ENCODE assay signal across 13 mouse cellular contexts in the genomic region with DNA sequence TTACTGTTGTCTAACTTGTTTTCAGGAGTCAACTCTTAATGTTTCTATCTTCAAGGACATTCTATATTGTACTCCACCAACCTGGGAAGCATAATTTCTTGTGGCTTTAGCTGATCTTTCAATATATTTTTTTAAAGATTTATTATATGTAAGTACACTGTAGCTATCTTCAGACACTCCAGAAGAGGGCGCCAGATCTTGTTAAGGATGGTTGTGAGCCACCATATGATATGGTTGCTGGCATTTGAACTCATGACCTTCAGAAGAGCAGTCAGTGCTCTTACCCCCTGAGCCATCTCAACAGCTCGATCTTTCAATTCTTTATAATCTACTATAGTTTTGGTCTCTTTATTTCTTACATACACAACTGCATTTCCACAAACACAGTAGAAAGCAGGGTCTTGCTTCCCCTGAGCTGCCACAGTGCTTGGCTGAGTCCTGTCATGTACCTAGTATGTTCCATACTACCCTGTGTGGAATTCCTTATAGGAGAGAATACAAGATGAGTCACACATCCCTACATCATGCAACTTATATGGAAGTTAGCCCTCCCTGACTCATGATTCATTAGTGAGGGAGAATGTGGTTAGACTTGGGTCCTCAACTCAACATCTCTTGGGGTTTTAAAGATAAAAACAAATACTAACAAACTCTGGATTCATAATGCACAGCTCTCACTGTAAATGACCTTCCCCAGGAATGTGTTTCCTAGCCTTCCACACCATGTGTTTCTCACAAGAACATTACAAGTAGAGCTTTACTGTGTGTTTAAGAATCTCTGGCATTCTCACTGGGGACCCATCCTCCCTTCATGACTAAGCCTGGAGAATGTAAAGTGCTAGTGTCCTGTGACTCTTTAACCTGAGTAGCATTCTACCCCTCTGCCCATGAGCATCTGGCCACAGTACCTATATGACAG. TPM values are rescaled to one million over a fixed set of nuclear protein-coding genes. Genes with fewer than 3 reads are reported as not detected.
DNase-seq lines count a peak whose midpoint lies in the region; ATAC-seq and TF ChIP-seq lines count a peak whose summit lies in the region.
"Had no signal": no experiment of that assay in that cellular context is flagged by ENCODE, and none has a peak within 500 bp of the region (broad histone marks: within the 10 kb centered on the region; RNA-seq: fewer than 3 reads in every experiment).

No protein-coding gene starts in this region.

- DNase-seq in adrenal gland, postnatal 36 days, result peak; percentile 6 to 17
- no peak for DNase-seq in adrenal gland, adult 8-10 months
- DNase-seq in midbrain, postnatal 0 days (ENCODE audit: low spot score), result no peak
- DNase-seq in midbrain, embryonic 14.5 days, result no peak
- DNase-seq in kidney, postnatal 14 days, result peak; percentile 9
- peak; percentile 28 for DNase-seq in thymus, postnatal 25 days
- no peak for DNase-seq in MN1 (ENCODE audit: low spot score)
- DNase-seq in adrenal gland, adult 18-20 months (ENCODE audit: low spot score in 2 of 2), result no peak
- DNase-seq: embryo, embryonic 11 days; heart, postnatal 10 days; layer of hippocampus, adult 9-11 months had no signal

- H3K9me3 ChIP-seq in midbrain, postnatal 0 days (ENCODE audit: low read length), result no peaks in the 10 kb centered on the region
- no peaks in the 10 kb centered on the region for H3K9me3 ChIP-seq in midbrain, embryonic 14.5 days (ENCODE audit: control insufficient read depth, low read length)
- H3K9me3 ChIP-seq: liver, embryonic 15.5 days had no signal

- no peak overlapping the region for H3K4me3 ChIP-seq in midbrain, postnatal 0 days (ENCODE audit: low read depth, low read length)
- H3K4me3 ChIP-seq in midbrain, embryonic 14.5 days (replicated peaks; ENCODE audit: low read depth, low read length), result no peak overlapping the region
- H3K4me3 ChIP-seq: liver, embryonic 15.5 days; myocyte had no signal

- no peaks in the 10 kb centered on the region for H3K4me1 ChIP-seq in midbrain, postnatal 0 days (ENCODE audit: insufficient read depth, low read length)
- H3K4me1 ChIP-seq in midbrain, embryonic 14.5 days (ENCODE audit: control insufficient read depth, insufficient read depth, low read length), result no peaks in the 10 kb centered on the region
- H3K4me1 ChIP-seq: liver, embryonic 15.5 days had no signal

- H3K4me2 ChIP-seq in midbrain, postnatal 0 days (ENCODE audit: low read depth, low read length, poor library complexity, severe bottlenecking), result no peak overlapping the region
- H3K4me2 ChIP-seq in midbrain, embryonic 14.5 days (ENCODE audit: low read length), result no peak overlapping the region
- H3K4me2 ChIP-seq: liver, embryonic 15.5 days had no signal

- H3K27ac ChIP-seq in midbrain, postnatal 0 days (ENCODE audit: low read depth, low read length), result no peak overlapping the region
- H3K27ac ChIP-seq in midbrain, embryonic 14.5 days (replicated peaks; ENCODE audit: low read depth, low read length), result no peak overlapping the region
- H3K27ac ChIP-seq: liver, embryonic 15.5 days had no signal

- TF ChIP-seq CTCF in midbrain, postnatal 0 days (IDR thresholded peaks at IDR 0.05), result peak; percentile 40; the same call in 1 of the 2 replicates

- no peak overlapping the region for H3K9ac ChIP-seq in midbrain, postnatal 0 days (replicated peaks; ENCODE audit: low read length, poor library complexity, severe bottlenecking)
- no peak overlapping the region for H3K9ac ChIP-seq in midbrain, embryonic 14.5 days (replicated peaks; ENCODE audit: low read length)
- H3K9ac ChIP-seq: liver, embryonic 15.5 days had no signal

- no peaks in the 10 kb centered on the region for H3K27me3 ChIP-seq in midbrain, postnatal 0 days (ENCODE audit: insufficient read depth, low read length)
- H3K27me3 ChIP-seq in midbrain, embryonic 14.5 days (ENCODE audit: control insufficient read depth, insufficient read depth, low read length), result no peaks in the 10 kb centered on the region
- H3K27me3 ChIP-seq: liver, embryonic 15.5 days had no signal

- ATAC-seq in midbrain, postnatal 0 days (ENCODE audit: low FRiP score), result no peak
- ATAC-seq in midbrain, embryonic 14.5 days (ENCODE audit: low FRiP score, low TSS enrichment), result no peak

- 66% methylated on average over 2 of the region's 2 CpGs for WGBS in midbrain, postnatal 0 days
- WGBS in midbrain, embryonic 14.5 days, result 61% methylated on average over 2 of the region's 2 CpGs

- peaks cover 11% of the 10 kb centered on the region for H3K36me3 ChIP-seq in midbrain, postnatal 0 days (ENCODE audit: insufficient read depth, low read length)
- H3K36me3 ChIP-seq in midbrain, embryonic 14.5 days (ENCODE audit: control insufficient read depth, insufficient read depth, low read length), result peaks cover 33% of the 10 kb centered on the region

RNA-seq across cellular contexts. Expression of a gene that starts 3.0 kb away (rescaled TPM):
- 1 to 10 TPM; 1.6 to 2.8 TPM for total RNA-seq in adrenal gland, postnatal 36 days (2021)
- 1 to 10 TPM; 1.1 to 3.6 (median 2.3) TPM for total RNA-seq in adrenal gland, adult 8-10 months (2022)
- 1.2 and 1.5 TPM in 2 replicates for total RNA-seq in midbrain, postnatal 0 days (2014; rRNA removed)
- polyA plus RNA-seq in midbrain, postnatal 0 days (2015; fragmentation: Nextera tagmentation; extraction: Ambion mirVana), result 0.72 and 1.0 TPM in 2 replicates
- polyA plus RNA-seq in midbrain, embryonic 14.5 days (2014; fragmentation: Nextera tagmentation; extraction: Ambion mirVana), result 1.9 TPM in 1 of 2 replicates, not detected in the other
- 1 to 10 TPM; 2.2 to 2.5 TPM for total RNA-seq in adrenal gland, adult 18-20 months (2021)

RNA-seq across cellular contexts. Expression of a gene that starts 33.5 kb away (rescaled TPM):
- total RNA-seq in adrenal gland, postnatal 36 days (2021), result 10 to 100 TPM; 72.7 to 88.4 TPM
- 10 to 100 TPM; 70.3 to 80.8 (median 71.4) TPM for total RNA-seq in adrenal gland, adult 8-10 months (2022)
- 52.5 and 56.5 TPM in 2 replicates for total RNA-seq in midbrain, postnatal 0 days (2014; rRNA removed)
- polyA plus RNA-seq in midbrain, postnatal 0 days (2015; fragmentation: Nextera tagmentation; extraction: Ambion mirVana), result 10.4 and 12.8 TPM in 2 replicates
- polyA plus RNA-seq in midbrain, embryonic 14.5 days (2014; fragmentation: Nextera tagmentation; extraction: Ambion mirVana), result 10.6 and 15.3 TPM in 2 replicates
- 10 to 100 TPM; 79.5 to 80.1 TPM for total RNA-seq in adrenal gland, adult 18-20 months (2021)

RNA-seq across cellular contexts. Expression of a gene that starts 33.5 kb away (rescaled TPM):
- 1 to 10 TPM; 1.6 to 1.8 TPM for total RNA-seq in adrenal gland, postnatal 36 days (2021)
- total RNA-seq in adrenal gland, adult 8-10 months (2022), result 1 to 10 TPM; 2.1 to 5.8 (median 3.9) TPM
- total RNA-seq in midbrain, postnatal 0 days (2014; rRNA removed), result 1.0 and 1.9 TPM in 2 replicates
- polyA plus RNA-seq in midbrain, postnatal 0 days (2015; fragmentation: Nextera tagmentation; extraction: Ambion mirVana), result 0.77 and 0.96 TPM in 2 replicates
- polyA plus RNA-seq in midbrain, embryonic 14.5 days (2014; fragmentation: Nextera tagmentation; extraction: Ambion mirVana), result 0.46 and 1.3 TPM in 2 replicates
- 1 to 10 TPM; 2.1 to 4.1 TPM for total RNA-seq in adrenal gland, adult 18-20 months (2021)

Comparison
In these comparisons a context has a peak if more than half of its experiments do, and no peak if none do; other contexts are left out.
1. DNase-seq: peak in adrenal gland, postnatal 36 days (2 of 2), kidney, postnatal 14 days (single experiment) and thymus, postnatal 25 days (single experiment); none in adrenal gland, adult 8-10 months (single experiment), midbrain, postnatal 0 days (single experiment), midbrain, embryonic 14.5 days (single experiment), MN1 (single experiment) and adrenal gland, adult 18-20 months (0 of 2).